Mouse (Mus musculus) liver, embryonic 16.5 days (tissue): Measurements from ENCODE around the gene Dmrta1. TPM values are rescaled to one million over a fixed set of nuclear protein-coding genes. Genes with fewer than 3 reads are reported as not detected.

Source experiments
- ATAC-seq: fragments of 200-750 bp; cut with Nextera tagmentation; 2 replicates; pipeline ENCODE4 v1.8.0; 2017; ENCODE audit warnings: low read depth, mild to moderate bottlenecking, moderate number of reproducible peaks, moderate library complexity
- H3K27ac ChIP-seq: fragments of 300-500 bp; sonication (generic); 2 replicates; pipeline ENCODE4 v1.5.1; 2014; ENCODE audit warnings: mild to moderate bottlenecking, low read length
- H3K27me3 ChIP-seq: fragments of 300-500 bp; sonication (generic); 2 replicates; pipeline ENCODE4 v1.6.1; 2014; ENCODE audit warnings: low read depth, low read length, mixed read lengths; ENCODE audit not compliant: control insufficient read depth, insufficient read depth
- H3K36me3 ChIP-seq: fragments of 300-500 bp; sonication (generic); 2 replicates; pipeline ENCODE4 v1.6.1; 2014; ENCODE audit warnings: mild to moderate bottlenecking; ENCODE audit not compliant: control insufficient read depth, insufficient read depth
- H3K4me1 ChIP-seq: fragments of 300-500 bp; sonication (generic); 2 replicates; pipeline ENCODE4 v1.6.1; 2014; ENCODE audit warnings: low read depth, low read length, mixed read lengths; ENCODE audit not compliant: control insufficient read depth
- H3K4me2 ChIP-seq: fragments of 300-500 bp; sonication (generic); 2 replicates; pipeline ENCODE4 v1.6.1; 2014; ENCODE audit warnings: low read depth, low read length, mixed read lengths
- H3K4me3 ChIP-seq: fragments of 300-500 bp; sonication (generic); 2 replicates; pipeline ENCODE4 v1.5.1; 2014; ENCODE audit warnings: low read depth, mild to moderate bottlenecking, low read length
- H3K9ac ChIP-seq: fragments of 300-500 bp; sonication (generic); 2 replicates; pipeline ENCODE4 v1.6.1; 2014; ENCODE audit warnings: low read depth, low read length
- H3K9me3 ChIP-seq: fragments of 300-500 bp; sonication (generic); replicated peaks from 2 replicates; pipeline ENCODE4 v1.6.1; 2016; ENCODE audit warnings: low read length; ENCODE audit not compliant: control insufficient read depth
- WGBS: fragments of 180-500 bp; shearing (Covaris S2); extraction: QIAGEN DNeasy Blood & Tissue Kit; methylation state at CpG from one replicate; pipeline ENCODE4 v1.1.7; 2014; ENCODE audit not compliant: insufficient replicate concordance; 5-methylcytosine and 5-hydroxymethylcytosine counted together
- polyA plus RNA-seq: library from polyadenylated mRNA; unstranded; fragments of >200 nt; fragmentation: Nextera tagmentation; extraction: Ambion mirVana; gene quantifications from 2 replicates; pipeline ENCODE4 v1.2.1, GENCODE M21; 2015

Gene Dmrta1
- not detected in 2 replicates for polyA plus RNA-seq

GRCm38 (mm10) chr4:89679195-89679594 is at the start of gene Dmrta1:
TSS of gene Dmrta1 (plus strand) at chr4:89679436.
- ATAC-seq, result no peak
- Histone ChIP-seq H3K27ac (no peak within 1 kb of the TSS), H3K36me3 (no peaks in the 10 kb centered on the region), H3K4me3 (no peak within 1 kb of the TSS), H3K9me3 (no peaks in the 10 kb centered on the region), H3K27me3 (no peaks in the 10 kb centered on the region), H3K4me2 (no peak within 1 kb of the TSS), H3K9ac (no peak within 1 kb of the TSS), H3K4me1 (no peaks in the 10 kb centered on the region)
- WGBS, result 44% methylated on average over 5 of the region's 5 CpGs

DNA sequence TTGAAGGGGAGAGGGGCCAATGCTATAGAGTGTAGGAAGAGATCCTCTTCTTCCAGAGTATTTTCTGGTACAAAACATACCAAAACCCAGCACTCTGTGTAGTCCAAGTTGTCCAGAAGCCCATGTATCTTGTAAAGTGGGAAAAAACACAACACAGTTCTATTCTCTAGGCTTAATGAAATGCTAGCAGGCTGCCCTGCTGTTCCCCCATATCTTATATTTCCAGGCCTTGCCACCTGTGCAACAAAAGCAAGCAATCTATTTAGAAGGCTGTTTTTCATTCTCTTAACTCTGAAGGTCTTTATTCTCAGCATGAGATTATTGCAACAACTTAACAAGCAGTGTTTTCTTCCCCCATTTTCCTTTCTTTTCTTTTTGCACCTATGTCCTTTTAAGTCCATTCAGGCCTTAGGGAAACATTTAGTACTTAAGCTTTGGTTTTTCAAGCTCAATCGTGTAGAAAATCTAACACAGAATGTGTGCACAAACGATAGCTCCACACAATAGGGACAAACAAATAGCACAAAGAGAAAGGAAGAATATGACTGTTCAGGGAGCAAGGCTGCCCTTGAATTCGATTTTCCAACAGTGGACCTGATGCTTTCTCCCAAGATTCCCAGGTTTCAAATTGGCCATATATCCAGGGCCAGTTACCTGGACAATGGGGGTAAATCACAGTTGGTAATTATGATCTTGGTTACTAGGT is 48.7 kb upstream of the Dmrta1 start:
- no peak overlapping the region for H3K4me3 ChIP-seq
- no peaks in the 10 kb centered on the region for H3K4me1 ChIP-seq
- H3K36me3 ChIP-seq, result no peaks in the 10 kb centered on the region
- no peak overlapping the region for H3K4me2 ChIP-seq
- H3K27me3 ChIP-seq, result no peaks in the 10 kb centered on the region
- H3K9me3 ChIP-seq, result no peaks in the 10 kb centered on the region
- WGBS, result 30% methylated on average over 3 of the region's 3 CpGs
- no peak for ATAC-seq
- H3K9ac ChIP-seq, result no peak overlapping the region
- H3K27ac ChIP-seq, result no peak overlapping the region

DNA sequence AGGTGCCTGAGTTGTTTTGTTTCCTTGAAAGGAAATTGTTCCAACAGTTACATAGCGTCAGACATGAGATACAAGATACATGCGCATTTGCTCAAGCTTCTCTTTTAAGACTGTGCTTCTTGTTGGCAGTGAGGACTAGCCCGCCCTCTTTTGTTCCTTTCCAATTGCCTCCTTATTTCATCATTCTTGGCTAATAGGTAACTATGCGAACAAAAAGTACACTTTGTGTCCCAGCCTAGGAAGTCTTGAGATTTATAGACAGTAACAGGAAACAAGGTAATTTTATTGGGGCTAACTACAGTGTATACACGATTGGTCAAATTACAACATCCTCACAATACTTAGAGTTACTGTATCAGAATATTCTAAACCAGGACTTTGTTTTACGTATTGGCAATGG is 47.7 kb upstream of the Dmrta1 start:
- no peak for ATAC-seq
- no peak overlapping the region for H3K4me2 ChIP-seq
- WGBS, result 61% methylated on average over 6 of the region's 6 CpGs
- H3K27me3 ChIP-seq, result no peaks in the 10 kb centered on the region
- H3K36me3 ChIP-seq, result no peaks in the 10 kb centered on the region
- H3K9me3 ChIP-seq, result no peaks in the 10 kb centered on the region
- H3K27ac ChIP-seq, result no peak overlapping the region
- no peak overlapping the region for H3K9ac ChIP-seq
- H3K4me1 ChIP-seq, result no peaks in the 10 kb centered on the region
- no peak overlapping the region for H3K4me3 ChIP-seq

GRCm38 (mm10) chr4:89638651-89639050 is 40.6 kb upstream of the Dmrta1 start:
- no peaks in the 10 kb centered on the region for H3K4me1 ChIP-seq
- no peak overlapping the region for H3K9ac ChIP-seq
- H3K36me3 ChIP-seq, result no peaks in the 10 kb centered on the region
- 43% methylated on average over 6 of the region's 6 CpGs for WGBS
- no peak overlapping the region for H3K4me3 ChIP-seq
- no peaks in the 10 kb centered on the region for H3K9me3 ChIP-seq
- H3K27ac ChIP-seq, result no peak overlapping the region
- H3K4me2 ChIP-seq, result no peak overlapping the region
- no peaks in the 10 kb centered on the region for H3K27me3 ChIP-seq
- ATAC-seq, result no peak

DNA sequence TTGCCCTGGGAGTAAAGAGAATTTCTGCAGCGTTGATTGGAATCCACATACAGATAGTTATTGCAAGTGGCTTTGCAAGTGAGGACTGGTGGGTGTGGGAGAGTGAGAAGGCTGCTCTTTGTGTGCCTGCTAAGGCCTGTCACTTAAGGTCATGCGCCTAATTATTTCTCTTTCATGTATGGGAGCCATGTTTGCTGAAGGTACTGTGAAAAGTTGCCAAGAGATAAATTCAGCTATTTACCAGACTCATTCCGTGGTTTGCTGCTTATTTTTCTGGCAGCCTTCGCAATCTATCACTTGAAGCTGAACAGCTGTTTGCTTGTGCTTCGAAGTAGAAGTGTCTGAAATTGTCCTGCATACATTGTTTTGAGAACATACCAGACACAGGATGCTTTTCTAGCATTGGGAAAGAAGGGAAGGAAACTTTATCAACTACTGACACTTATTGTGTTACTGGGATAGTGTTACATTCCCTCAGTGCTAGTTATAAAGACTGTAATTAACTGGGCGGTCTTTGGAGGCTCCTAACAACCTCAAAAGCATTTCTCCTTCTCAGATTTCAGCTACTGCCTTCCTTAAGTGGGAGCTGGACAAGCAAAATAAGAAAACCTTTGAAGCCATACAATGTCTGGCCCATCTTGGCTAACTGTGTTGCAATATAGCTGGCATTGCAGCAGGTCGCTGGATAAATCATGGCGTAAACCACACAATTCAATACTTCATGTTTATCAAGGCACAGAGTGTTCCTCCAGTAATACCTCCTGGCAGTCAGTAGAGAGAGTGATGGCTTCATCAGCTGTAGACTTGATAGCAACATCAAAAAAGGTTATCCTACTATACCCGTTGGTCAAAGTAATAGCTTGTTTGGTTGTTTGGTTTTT is 34.8 kb upstream of the Dmrta1 start:
- no peak for ATAC-seq
- Histone ChIP-seq H3K4me1 (no peaks in the 10 kb centered on the region), H3K9me3 (no peaks in the 10 kb centered on the region), H3K27me3 (no peaks in the 10 kb centered on the region), H3K4me2 (no peak overlapping the region), H3K27ac (no peak overlapping the region), H3K9ac (no peak overlapping the region), H3K4me3 (no peak overlapping the region), H3K36me3 (no peaks in the 10 kb centered on the region)
- 59% methylated on average over 9 of the region's 9 CpGs for WGBS

GRCm38 (mm10) chr4:89650352-89651311 is 28.6 kb upstream of the Dmrta1 start:
- Histone ChIP-seq H3K9me3 (no peaks in the 10 kb centered on the region), H3K4me3 (no peak overlapping the region), H3K4me2 (no peak overlapping the region), H3K27ac (no peak overlapping the region), H3K36me3 (no peaks in the 10 kb centered on the region), H3K4me1 (no peaks in the 10 kb centered on the region), H3K27me3 (no peaks in the 10 kb centered on the region), H3K9ac (no peak overlapping the region)
- no peak for ATAC-seq
- WGBS, result 71% methylated on average over 20 of the region's 20 CpGs

GRCm38 (mm10) chr4:89651312-89651686 is 27.9 kb upstream of the Dmrta1 start:
- H3K9me3 ChIP-seq, result no peaks in the 10 kb centered on the region
- no peak overlapping the region for H3K9ac ChIP-seq
- no peak overlapping the region for H3K4me2 ChIP-seq
- H3K4me1 ChIP-seq, result no peaks in the 10 kb centered on the region
- no peaks in the 10 kb centered on the region for H3K27me3 ChIP-seq
- H3K27ac ChIP-seq, result no peak overlapping the region
- WGBS, result 51% methylated on average over 2 of the region's 2 CpGs
- H3K4me3 ChIP-seq, result no peak overlapping the region
- H3K36me3 ChIP-seq, result no peaks in the 10 kb centered on the region
- ATAC-seq, result no peak

DNA sequence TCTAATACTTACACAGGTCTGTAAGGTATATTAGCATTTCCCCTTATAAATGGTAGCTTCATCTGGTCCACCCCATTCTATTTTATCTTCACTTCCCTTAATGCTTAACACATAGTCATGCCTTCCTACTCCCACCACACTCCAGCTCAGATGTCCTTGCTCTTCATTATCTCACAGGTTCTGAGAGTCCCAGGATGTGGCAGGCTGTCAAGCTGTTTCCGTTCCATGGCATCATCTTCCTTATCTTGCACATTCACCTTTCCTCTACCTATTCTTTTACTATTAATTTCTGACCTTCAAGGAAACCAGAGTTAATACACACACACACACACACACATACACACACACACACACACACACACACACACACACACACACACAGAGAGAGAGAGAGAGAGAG is 27.5 kb upstream of the Dmrta1 start:
- no peak overlapping the region for H3K27ac ChIP-seq
- no peak overlapping the region for H3K4me2 ChIP-seq
- no peak for ATAC-seq

More for the DNA sequence above, 27.5 kb upstream of the Dmrta1 start:
- Histone ChIP-seq H3K4me1 (no peaks in the 10 kb centered on the region), H3K36me3 (no peaks in the 10 kb centered on the region), H3K9ac (no peak overlapping the region), H3K27me3 (no peaks in the 10 kb centered on the region), H3K9me3 (no peaks in the 10 kb centered on the region), H3K4me3 (no peak overlapping the region)
- whole genome bisulfite sequencing, result 50% methylated on average over 1 of the region's 1 CpGs
